Mouse (Mus musculus): ENCODE measurements around the gene Nrxn1. TPM values are rescaled to one million over a fixed set of nuclear protein-coding genes. Genes with fewer than 3 reads are reported as not detected.

Gene Nrxn1
- total and polyA plus RNA-seq, 2 experiments: 2.9 to 13.9 TPM

- no peaks in the 10 kb centered on the region for H3K4me1 ChIP-seq (ENCODE audit: control insufficient read depth, insufficient read depth, low read length)
- DNase-seq (ENCODE audit: extremely low read depth, low read depth, low spot score): no peak
- H3K36me3 ChIP-seq (ENCODE audit: control insufficient read depth, insufficient read depth, low read length): no peaks in the 10 kb centered on the region
- H3K79me2 ChIP-seq (ENCODE audit: control insufficient read depth, insufficient read depth, low read length): no peaks in the 10 kb centered on the region
- no peak overlapping the region for H3K27ac ChIP-seq (replicated peaks; ENCODE audit: insufficient read depth, low read depth, low read length)
- 66% methylated on average over 5 of the region's 5 CpGs for WGBS
- no peaks in the 10 kb centered on the region for H3K27me3 ChIP-seq (ENCODE audit: control insufficient read depth, insufficient read depth, low read length)
- no peak overlapping the region for H3K9ac ChIP-seq (ENCODE audit: low read depth, low read length)
- no peak for TF ChIP-seq CTCF (IDR thresholded peaks at IDR 0.05; ENCODE audit: low read depth, low read length)
- no peak for TF ChIP-seq POLR2A (IDR thresholded peaks at IDR 0.05; ENCODE audit: extremely low read depth, insufficient read depth, low read length)
- no peak overlapping the region for H3K4me3 ChIP-seq (ENCODE audit: insufficient read depth, low read depth, low read length)
These were observed 710.1 kb downstream of the Nrxn1 start for GRCm38 (mm10) chr17:90382496-90383443.

DNA sequence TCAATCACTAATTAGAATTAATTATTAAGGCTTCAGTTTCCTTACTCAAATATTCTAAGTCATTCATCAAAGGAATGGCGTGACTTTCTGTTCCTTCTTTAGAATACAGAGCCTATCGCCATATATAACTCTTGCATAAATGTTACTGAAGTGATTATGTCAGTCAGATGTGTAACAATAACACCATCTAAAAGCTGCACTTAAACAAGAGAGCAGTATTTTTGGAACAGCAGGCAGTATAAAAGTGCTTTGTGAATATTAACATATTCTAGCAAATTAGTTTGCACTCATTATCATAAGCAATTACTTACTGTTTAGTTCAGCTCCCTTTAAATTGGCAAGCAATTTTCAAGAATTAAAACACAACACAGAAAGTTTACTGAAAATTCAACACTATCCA, 716.3 kb downstream of the Nrxn1 start:
- 83% methylated on average over 2 of the region's 2 CpGs for WGBS
- no peaks in the 10 kb centered on the region for H3K27me3 ChIP-seq (ENCODE audit: control insufficient read depth, insufficient read depth, low read length)
- H3K4me3 ChIP-seq (ENCODE audit: insufficient read depth, low read depth, low read length): no peak overlapping the region
- H3K79me2 ChIP-seq (ENCODE audit: control insufficient read depth, insufficient read depth, low read length): no peaks in the 10 kb centered on the region
- TF ChIP-seq POLR2A (IDR thresholded peaks at IDR 0.05; ENCODE audit: extremely low read depth, insufficient read depth, low read length) (no peak), CTCF (IDR thresholded peaks at IDR 0.05; ENCODE audit: low read depth, low read length) (no peak)
- no peak overlapping the region for H3K27ac ChIP-seq (replicated peaks; ENCODE audit: insufficient read depth, low read depth, low read length)
- no peaks in the 10 kb centered on the region for H3K4me1 ChIP-seq (ENCODE audit: control insufficient read depth, insufficient read depth, low read length)
- no peak overlapping the region for H3K9ac ChIP-seq (ENCODE audit: low read depth, low read length)
- DNase-seq (ENCODE audit: extremely low read depth, low read depth, low spot score): no peak
- H3K36me3 ChIP-seq (ENCODE audit: control insufficient read depth, insufficient read depth, low read length): no peaks in the 10 kb centered on the region

DNA sequence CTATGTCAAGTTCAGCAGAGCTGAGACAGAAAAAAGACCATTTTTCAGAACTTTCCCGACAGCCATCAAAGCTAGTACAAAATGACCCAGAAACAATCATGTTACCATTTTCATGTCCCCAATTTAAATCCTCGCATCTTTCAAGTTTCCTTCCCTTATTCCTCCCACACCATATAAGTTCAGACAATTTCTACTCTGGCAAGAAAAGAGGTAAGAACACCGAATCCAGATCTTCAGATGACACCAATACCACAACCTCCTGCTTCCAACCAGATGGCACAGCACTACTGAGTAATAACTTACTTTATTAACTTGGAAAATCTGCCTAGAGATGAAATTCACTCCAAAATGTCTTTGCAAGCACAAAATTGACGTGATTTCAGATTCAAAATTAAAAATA, 730.7 kb downstream of the Nrxn1 start:
- Histone ChIP-seq H3K36me3 (ENCODE audit: control insufficient read depth, insufficient read depth, low read length) (no peaks in the 10 kb centered on the region), H3K79me2 (ENCODE audit: control insufficient read depth, insufficient read depth, low read length) (no peaks in the 10 kb centered on the region), H3K27me3 (ENCODE audit: control insufficient read depth, insufficient read depth, low read length) (no peaks in the 10 kb centered on the region), H3K27ac (replicated peaks; ENCODE audit: insufficient read depth, low read depth, low read length) (no peak overlapping the region), H3K4me3 (ENCODE audit: insufficient read depth, low read depth, low read length) (no peak overlapping the region), H3K9ac (ENCODE audit: low read depth, low read length) (no peak overlapping the region), H3K4me1 (ENCODE audit: control insufficient read depth, insufficient read depth, low read length) (no peaks in the 10 kb centered on the region)
- 67% methylated on average over 4 of the region's 4 CpGs for WGBS
- TF ChIP-seq POLR2A (IDR thresholded peaks at IDR 0.05; ENCODE audit: extremely low read depth, insufficient read depth, low read length) (no peak), CTCF (IDR thresholded peaks at IDR 0.05; ENCODE audit: low read depth, low read length) (no peak)
- no peak for DNase-seq (ENCODE audit: extremely low read depth, low read depth, low spot score)

DNA sequence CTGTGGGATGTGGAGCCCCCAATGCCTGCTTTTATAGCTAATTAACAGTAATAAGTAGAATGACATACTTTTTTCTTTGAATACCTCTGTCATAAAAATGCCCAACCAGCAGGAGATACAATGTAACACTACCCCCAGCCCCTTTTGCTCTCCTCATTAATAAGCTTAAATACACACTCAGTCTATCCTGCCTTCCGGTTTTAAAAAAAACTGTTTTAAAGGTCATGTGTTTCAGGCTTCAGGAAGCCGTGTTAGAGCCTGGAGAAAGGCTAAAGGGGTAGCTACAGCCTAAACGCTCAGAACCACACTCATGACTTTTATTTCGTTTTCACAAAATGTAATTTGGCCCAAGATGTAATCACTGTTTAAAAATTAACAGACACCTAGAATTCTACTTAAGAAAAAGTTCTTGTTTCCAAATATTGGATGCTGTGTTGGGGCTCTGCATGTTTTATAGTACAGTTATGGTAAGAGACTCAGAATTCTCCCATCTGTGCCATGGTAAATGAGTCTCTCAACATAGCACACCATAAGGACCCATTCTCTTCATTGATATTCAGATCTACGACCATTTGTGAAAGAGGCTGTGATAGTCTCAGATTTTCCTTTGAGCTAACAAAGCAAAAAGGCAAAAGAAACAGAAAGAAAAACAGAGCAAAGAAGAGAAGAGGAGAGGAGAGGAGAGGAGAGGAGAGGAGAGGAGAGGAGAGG, 743.3 kb downstream of the Nrxn1 start:
- Histone ChIP-seq H3K4me3 (ENCODE audit: insufficient read depth, low read depth, low read length) (no peak overlapping the region), H3K4me1 (ENCODE audit: control insufficient read depth, insufficient read depth, low read length) (no peaks in the 10 kb centered on the region), H3K27ac (replicated peaks; ENCODE audit: insufficient read depth, low read depth, low read length) (no peak overlapping the region), H3K9ac (ENCODE audit: low read depth, low read length) (no peak overlapping the region), H3K36me3 (ENCODE audit: control insufficient read depth, insufficient read depth, low read length) (no peaks in the 10 kb centered on the region), H3K79me2 (ENCODE audit: control insufficient read depth, insufficient read depth, low read length) (no peaks in the 10 kb centered on the region), H3K27me3 (ENCODE audit: control insufficient read depth, insufficient read depth, low read length) (no peaks in the 10 kb centered on the region)
- no peak for DNase-seq (ENCODE audit: extremely low read depth, low read depth, low spot score)
- 62% methylated on average over 5 of the region's 5 CpGs for WGBS
- TF ChIP-seq POLR2A (IDR thresholded peaks at IDR 0.05; ENCODE audit: extremely low read depth, insufficient read depth, low read length) (no peak), CTCF (IDR thresholded peaks at IDR 0.05; ENCODE audit: low read depth, low read length) (no peak)

DNA sequence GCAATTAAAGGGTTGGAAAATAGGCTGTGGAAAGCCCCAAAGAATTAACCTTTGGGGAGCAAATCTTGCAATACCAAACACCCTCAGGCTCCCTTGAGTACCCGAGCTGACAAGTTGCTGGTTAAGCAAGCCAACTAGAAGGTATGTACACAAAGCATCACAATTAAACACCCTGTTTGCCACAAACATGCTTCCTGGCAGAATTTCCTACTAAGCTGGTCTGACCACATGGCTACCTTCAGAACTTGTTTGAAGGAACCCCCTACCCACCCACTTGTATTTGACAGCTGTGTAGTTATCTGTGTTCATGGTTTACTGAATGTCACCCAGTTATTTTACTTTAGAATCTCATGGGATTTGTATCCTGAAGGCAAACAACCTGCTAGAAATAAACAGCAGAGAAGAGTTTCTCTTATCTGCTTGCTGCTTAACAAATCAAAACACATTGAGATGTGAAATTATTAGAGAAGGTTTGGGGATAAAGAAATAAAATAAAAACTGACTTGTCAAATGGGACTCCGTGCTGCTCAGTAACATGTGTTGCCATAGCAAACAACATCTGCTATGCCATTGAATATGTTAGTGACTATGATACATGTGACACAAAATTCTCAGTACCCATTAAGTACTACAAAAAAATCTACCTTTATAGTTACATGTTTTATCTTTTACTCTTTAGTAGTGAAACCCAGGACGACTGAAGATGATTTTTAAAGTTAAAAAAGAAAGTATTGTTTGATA, 746.0 kb downstream of the Nrxn1 start:
- WGBS: 46% methylated on average over 3 of the region's 3 CpGs

More for the DNA sequence above, 746.0 kb downstream of the Nrxn1 start:
- Histone ChIP-seq H3K36me3 (ENCODE audit: control insufficient read depth, insufficient read depth, low read length) (no peaks in the 10 kb centered on the region), H3K27me3 (ENCODE audit: control insufficient read depth, insufficient read depth, low read length) (no peaks in the 10 kb centered on the region), H3K79me2 (ENCODE audit: control insufficient read depth, insufficient read depth, low read length) (no peaks in the 10 kb centered on the region), H3K4me3 (ENCODE audit: insufficient read depth, low read depth, low read length) (no peak overlapping the region), H3K4me1 (ENCODE audit: control insufficient read depth, insufficient read depth, low read length) (no peaks in the 10 kb centered on the region), H3K27ac (replicated peaks; ENCODE audit: insufficient read depth, low read depth, low read length) (no peak overlapping the region), H3K9ac (ENCODE audit: low read depth, low read length) (no peak overlapping the region)
- no peak for DNase-seq (ENCODE audit: extremely low read depth, low read depth, low spot score)
- TF ChIP-seq POLR2A (IDR thresholded peaks at IDR 0.05; ENCODE audit: extremely low read depth, insufficient read depth, low read length): no peak
- TF ChIP-seq CTCF (IDR thresholded peaks at IDR 0.05; ENCODE audit: low read depth, low read length): no peak
